Mouse (Mus musculus) forebrain, embryonic 16.5 days (tissue): Measurements from ENCODE around the gene Treh. TPM values are rescaled to one million over a fixed set of nuclear protein-coding genes. Genes with fewer than 3 reads are reported as not detected.
"Not testable (repeated sequence)": the region's sequence is repeated elsewhere in the genome, so short reads cannot be mapped to it uniquely, and the experiment has no call there.

Experiments used
- ATAC-seq: fragments of 200-750 bp; cut with Nextera tagmentation; 2 replicates; pipeline ENCODE4 v1.8.0; 2017; ENCODE audit warnings: mild to moderate bottlenecking, moderate library complexity
- H3K27ac ChIP-seq: fragments of 300-500 bp; sonication (generic); 2 replicates; pipeline ENCODE4 v1.5.1; 2014; ENCODE audit warnings: low read length, control low read depth
- H3K27me3 ChIP-seq: fragments of 300-500 bp; sonication (generic); replicated peaks from 2 replicates; pipeline ENCODE4 v1.6.1; 2014; ENCODE audit warnings: low read length; ENCODE audit not compliant: control insufficient read depth, insufficient read depth
- H3K36me3 ChIP-seq: fragments of 300-500 bp; sonication (generic); 2 replicates; pipeline ENCODE4 v1.6.1; 2014; ENCODE audit not compliant: control insufficient read depth, insufficient read depth
- H3K4me1 ChIP-seq: fragments of 300-500 bp; sonication (generic); replicated peaks from 2 replicates; pipeline ENCODE4 v1.6.1; 2014; ENCODE audit warnings: low read length; ENCODE audit not compliant: control insufficient read depth, insufficient read depth
- H3K4me2 ChIP-seq: fragments of 300-500 bp; sonication (generic); 2 replicates; pipeline ENCODE4 v1.6.1; 2014; ENCODE audit warnings: mild to moderate bottlenecking, low read length, control low read depth
- H3K4me3 ChIP-seq: fragments of 300-500 bp; sonication (generic); replicated peaks from 2 replicates; pipeline ENCODE4 v1.5.1; 2014; ENCODE audit warnings: mild to moderate bottlenecking, low read length, control low read depth
- H3K9ac ChIP-seq: fragments of 300-500 bp; sonication (generic); replicated peaks from 2 replicates; pipeline ENCODE4 v1.6.1; 2014; ENCODE audit warnings: low read depth, low read length, control low read depth
- H3K9me3 ChIP-seq: fragments of 300-500 bp; sonication (generic); 2 replicates; pipeline ENCODE4 v1.6.1; 2016; ENCODE audit warnings: low read length; ENCODE audit not compliant: control insufficient read depth
- WGBS: fragments of 180-500 bp; shearing (Covaris S2); extraction: QIAGEN DNeasy Blood & Tissue Kit; methylation state at CpG from one replicate; pipeline ENCODE4 v1.1.7; 2014; 5-methylcytosine and 5-hydroxymethylcytosine counted together
- polyA plus RNA-seq: library from polyadenylated mRNA; unstranded; fragments of >200 nt; fragmentation: Nextera tagmentation; extraction: Ambion mirVana; gene quantifications from 2 replicates; pipeline ENCODE4 v1.2.1, GENCODE M21; 2015

Gene Treh
- polyA plus RNA-seq, result not detected in 2 replicates

DNA sequence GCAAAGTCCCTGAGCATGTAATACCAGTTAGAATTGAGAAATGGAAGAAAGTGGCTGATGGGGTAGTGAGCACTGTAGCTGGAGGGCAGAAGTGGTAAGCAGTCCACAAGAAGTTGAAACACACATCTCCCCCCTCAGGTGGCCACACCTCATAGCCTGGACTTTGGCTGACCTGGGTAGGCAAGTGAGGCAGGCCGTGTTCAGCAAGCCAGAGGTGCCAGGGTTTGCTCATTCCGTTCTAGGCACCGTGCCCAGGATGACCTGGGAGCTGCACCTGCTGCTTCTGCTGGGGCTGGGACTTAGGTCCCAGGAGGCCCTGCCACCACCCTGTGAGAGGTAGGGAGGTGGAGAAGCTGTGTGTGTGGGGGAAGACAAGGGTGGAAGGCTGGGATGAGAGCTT is at the start of gene Treh:
Gene Treh, plus strand, starts transcription at position 229 of the 400 bp plus-strand sequence.
- WGBS, result 88% methylated on average over 3 of the region's 3 CpGs

DNA sequence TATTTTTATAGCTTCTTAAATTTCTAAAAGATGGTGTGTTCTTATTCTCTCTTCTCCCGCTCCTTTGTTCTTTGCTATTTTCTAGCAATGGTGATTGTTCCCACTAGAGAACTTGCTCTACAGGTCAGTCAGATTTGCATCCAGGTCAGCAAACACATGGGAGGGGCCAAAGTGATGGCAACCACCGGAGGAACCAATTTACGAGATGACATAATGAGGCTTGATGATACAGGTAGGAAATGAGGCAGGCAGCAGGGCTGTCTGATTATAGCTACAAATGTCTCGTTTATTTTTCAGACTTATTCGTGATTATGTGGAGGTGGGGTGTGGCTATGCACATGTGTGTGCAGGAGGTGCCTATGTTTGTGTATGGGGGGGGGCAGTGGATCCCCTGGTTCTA is 48.6 kb upstream of the Treh start:
- 66% methylated on average over 5 of the region's 5 CpGs for WGBS
- Histone ChIP-seq H3K4me1 (no peaks in the 10 kb centered on the region; the same call in 1 of the 2 replicates), H3K4me3 (no peak overlapping the region), H3K9ac (no peak overlapping the region), H3K36me3 (peaks cover 26% of the 10 kb centered on the region), H3K27ac (no peak overlapping the region), H3K27me3 (no peaks in the 10 kb centered on the region), H3K9me3 (no peaks in the 10 kb centered on the region), H3K4me2 (no peak overlapping the region)
- ATAC-seq, result no peak

More for the DNA sequence above, at the start of gene Treh:
- no peak within 1 kb of the TSS for H3K4me2 ChIP-seq
- no peaks in the 10 kb centered on the region for H3K9me3 ChIP-seq
- no peaks in the 10 kb centered on the region for H3K4me1 ChIP-seq
- no peaks in the 10 kb centered on the region for H3K36me3 ChIP-seq
- H3K4me3 ChIP-seq, result no peak within 1 kb of the TSS
- no peaks in the 10 kb centered on the region for H3K27me3 ChIP-seq
- no peak within 1 kb of the TSS for H3K27ac ChIP-seq
- no peak within 1 kb of the TSS for H3K9ac ChIP-seq
- ATAC-seq, result no peak

DNA sequence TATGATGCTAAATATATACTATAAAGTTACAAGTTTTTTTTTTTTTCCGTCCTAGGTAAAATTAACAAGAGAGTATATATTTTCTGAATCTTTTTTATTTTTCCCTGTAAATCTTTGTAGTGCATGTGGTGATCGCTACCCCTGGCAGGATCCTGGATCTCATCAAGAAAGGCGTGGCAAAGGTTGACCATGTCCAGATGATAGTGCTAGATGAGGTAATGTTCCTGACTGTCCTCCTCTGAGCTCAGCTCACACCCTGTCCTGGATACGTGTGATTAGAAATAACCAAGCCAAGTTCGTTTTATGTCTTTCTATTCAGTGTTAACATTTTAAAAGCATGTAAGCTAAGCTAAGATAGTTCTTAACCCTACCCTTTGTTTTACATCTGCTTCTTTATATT is 46.8 kb upstream of the Treh start:
- H3K4me1 ChIP-seq, result no peaks in the 10 kb centered on the region
- no peak overlapping the region for H3K27ac ChIP-seq
- peaks cover 40% of the 10 kb centered on the region for H3K36me3 ChIP-seq
- no peaks in the 10 kb centered on the region for H3K27me3 ChIP-seq
- no peak overlapping the region for H3K4me3 ChIP-seq
- no peak overlapping the region for H3K9ac ChIP-seq
- no peak overlapping the region for H3K4me2 ChIP-seq
- ATAC-seq, result no peak
- WGBS, result 89% methylated on average over 5 of the region's 5 CpGs
- H3K9me3 ChIP-seq, result no peaks in the 10 kb centered on the region

DNA sequence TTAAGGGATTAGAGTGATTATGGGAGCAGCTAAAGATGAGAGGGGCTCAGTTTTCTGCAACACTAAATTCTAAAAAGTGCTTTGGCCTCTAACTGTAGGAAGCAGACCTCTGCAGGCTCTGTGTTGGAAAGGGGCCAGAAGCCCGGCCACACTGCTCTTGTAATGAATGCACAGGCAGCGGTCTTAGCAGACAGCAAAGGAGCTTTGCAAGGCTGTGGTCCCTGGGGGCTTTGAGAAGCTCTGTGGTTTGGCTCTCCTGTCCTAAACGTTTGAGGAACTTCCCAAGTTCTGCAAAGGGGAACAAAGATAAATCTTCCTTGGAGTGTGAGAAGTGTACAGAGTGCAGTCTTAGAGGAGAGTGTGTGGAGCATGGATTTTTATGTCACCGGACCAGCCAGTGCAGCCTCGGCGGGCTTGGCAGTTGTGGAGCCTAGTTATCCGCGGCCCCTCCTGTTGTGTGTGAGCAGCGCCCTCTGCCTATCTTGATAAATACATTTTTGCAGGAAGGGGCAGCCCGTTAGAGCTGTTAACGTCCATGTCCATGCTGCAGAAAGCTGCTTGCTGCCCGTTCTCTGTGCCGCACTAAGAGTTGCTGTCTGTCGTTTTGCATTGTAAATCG is 35.4 kb upstream of the Treh start:
- no peaks in the 10 kb centered on the region for H3K27me3 ChIP-seq
- no peak for ATAC-seq
- H3K36me3 ChIP-seq, result peaks cover 35% of the 10 kb centered on the region
- no peak overlapping the region for H3K9ac ChIP-seq
- 57% methylated on average over 15 of the region's 15 CpGs for WGBS
- peaks cover 3% of the 10 kb centered on the region; the same call in 1 of the 2 replicates for H3K4me1 ChIP-seq
- H3K4me3 ChIP-seq, result no peak overlapping the region
- H3K9me3 ChIP-seq, result no peaks in the 10 kb centered on the region
- H3K27ac ChIP-seq, result no peak overlapping the region
- H3K4me2 ChIP-seq, result no peak overlapping the region

DNA sequence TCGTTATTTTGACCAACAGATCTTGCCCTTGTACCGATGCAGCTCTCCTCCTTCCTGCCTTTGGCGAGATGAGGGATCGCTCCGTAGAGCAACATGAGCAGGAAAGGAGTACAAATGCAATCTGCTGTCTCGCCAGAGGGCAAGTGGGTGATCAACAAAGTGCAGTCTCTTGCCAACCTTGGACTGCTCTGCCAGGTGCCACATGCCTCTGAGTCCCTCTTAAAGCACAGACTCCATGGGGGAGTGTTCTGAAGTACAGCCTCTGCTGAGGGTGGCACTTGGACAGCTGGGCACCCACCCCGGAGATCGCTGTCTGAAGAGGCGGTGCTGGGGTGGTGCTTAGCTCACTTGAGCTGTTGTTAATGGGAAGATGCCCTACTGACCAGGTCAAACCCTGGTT is 34.3 kb upstream of the Treh start:
- not testable (repeated sequence) for H3K27me3 ChIP-seq, H3K4me1 ChIP-seq, H3K4me2 ChIP-seq, H3K9me3 ChIP-seq, H3K4me3 ChIP-seq, H3K27ac ChIP-seq, ATAC-seq, H3K9ac ChIP-seq
- 88% methylated on average over 9 of the region's 9 CpGs for WGBS
- peaks cover 31% of the 10 kb centered on the region for H3K36me3 ChIP-seq

DNA sequence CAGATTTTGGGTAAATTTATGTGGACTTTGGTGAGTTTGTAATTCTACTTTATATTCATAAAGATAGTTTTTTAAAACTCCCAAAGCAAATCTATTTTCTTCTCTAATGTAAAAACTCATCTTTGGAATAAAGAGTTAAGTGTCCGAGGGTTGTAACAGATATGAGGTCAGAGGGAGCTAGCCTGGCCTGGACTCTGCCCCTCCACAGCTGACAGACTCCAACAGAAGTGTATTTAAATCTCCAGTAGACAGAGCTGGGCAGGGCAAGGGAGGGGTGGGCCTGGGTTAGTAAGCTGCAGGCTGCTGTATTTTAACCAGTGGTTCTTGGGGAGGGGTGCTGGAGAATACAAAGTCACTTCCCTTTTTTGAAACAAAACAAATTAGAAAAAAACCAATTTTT is 33.0 kb upstream of the Treh start:
- WGBS, result 81% methylated on average over 1 of the region's 1 CpGs
- H3K36me3 ChIP-seq, result peaks cover 20% of the 10 kb centered on the region
- not testable (repeated sequence) for ATAC-seq

DNA sequence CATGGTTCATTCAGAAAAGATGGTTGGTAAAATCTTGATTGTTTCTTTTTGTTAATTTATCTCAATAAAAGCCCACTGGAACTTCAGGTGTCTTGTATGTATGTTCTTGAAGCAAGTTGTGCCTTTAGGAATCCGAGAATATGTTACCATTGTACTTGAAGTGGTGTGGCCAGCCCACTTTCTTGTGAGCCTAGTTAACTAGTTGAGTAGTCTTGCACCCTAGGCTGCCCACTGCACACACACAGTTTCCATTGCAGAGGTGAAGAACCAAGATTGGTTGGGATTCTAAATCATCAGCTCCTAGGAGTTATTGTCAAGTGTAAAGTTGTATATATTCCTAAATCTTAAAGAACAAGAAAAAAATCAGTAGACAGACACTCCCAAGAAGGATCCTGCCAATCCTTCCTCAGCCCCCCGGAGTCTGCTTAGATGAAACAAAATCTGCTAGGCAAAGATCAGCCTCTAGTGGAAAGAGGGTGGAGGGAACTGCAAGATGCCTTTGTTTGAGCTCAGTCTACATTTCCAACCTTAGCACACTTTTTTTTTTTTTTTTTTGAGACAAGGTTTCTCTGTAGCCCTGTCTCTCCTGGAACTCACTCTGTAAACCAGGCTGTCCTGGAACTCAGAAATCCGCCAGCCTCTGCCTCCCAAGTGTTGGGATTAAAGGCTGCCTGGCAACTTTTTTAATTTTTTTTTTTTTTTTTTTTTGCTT is 32.2 kb upstream of the Treh start:
- H3K9ac ChIP-seq, result no peak overlapping the region
- no peaks in the 10 kb centered on the region for H3K27me3 ChIP-seq
- H3K27ac ChIP-seq, result no peak overlapping the region
- no peaks in the 10 kb centered on the region for H3K9me3 ChIP-seq
- 81% methylated on average over 3 of the region's 3 CpGs for WGBS
- no peak overlapping the region for H3K4me3 ChIP-seq
- H3K4me2 ChIP-seq, result no peak overlapping the region
- H3K4me1 ChIP-seq, result peaks cover 3% of the 10 kb centered on the region; the same call in 1 of the 2 replicates
- peaks cover 14% of the 10 kb centered on the region for H3K36me3 ChIP-seq
- no peak for ATAC-seq

More for the DNA sequence above, 33.0 kb upstream of the Treh start:
- not testable (repeated sequence) for H3K4me3 ChIP-seq, H3K9me3 ChIP-seq, H3K27me3 ChIP-seq, H3K9ac ChIP-seq, H3K27ac ChIP-seq, H3K4me2 ChIP-seq, H3K4me1 ChIP-seq

DNA sequence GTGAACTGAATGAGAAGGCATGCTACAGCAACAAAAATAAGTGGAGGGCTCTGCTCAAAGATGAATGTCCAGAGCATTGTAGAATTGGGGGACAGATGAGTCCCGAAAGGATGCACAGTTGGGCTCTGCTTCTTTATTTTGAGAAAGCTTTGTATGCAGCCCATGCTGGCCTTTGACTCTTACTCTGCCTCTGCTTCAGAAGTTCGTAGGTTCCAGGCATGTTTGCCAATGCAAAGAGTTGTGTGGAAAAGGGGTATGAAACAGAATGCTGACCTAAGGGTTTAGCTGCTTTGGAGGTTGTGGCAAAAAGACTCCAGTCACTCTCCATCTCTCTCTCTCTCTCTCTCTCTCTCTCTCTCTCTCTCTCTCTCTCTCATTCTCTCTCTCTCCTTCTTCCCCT is 31.4 kb upstream of the Treh start:
- ATAC-seq, result no peak
- H3K9ac ChIP-seq, result no peak overlapping the region
- H3K4me3 ChIP-seq, result no peak overlapping the region
- H3K4me1 ChIP-seq, result peaks cover 3% of the 10 kb centered on the region; the same call in 1 of the 2 replicates
- 94% methylated on average over 2 of the region's 2 CpGs for WGBS
- no peaks in the 10 kb centered on the region for H3K27me3 ChIP-seq
- H3K36me3 ChIP-seq, result peaks cover 9% of the 10 kb centered on the region
- H3K9me3 ChIP-seq, result no peaks in the 10 kb centered on the region
- H3K4me2 ChIP-seq, result no peak overlapping the region
- no peak overlapping the region for H3K27ac ChIP-seq

DNA sequence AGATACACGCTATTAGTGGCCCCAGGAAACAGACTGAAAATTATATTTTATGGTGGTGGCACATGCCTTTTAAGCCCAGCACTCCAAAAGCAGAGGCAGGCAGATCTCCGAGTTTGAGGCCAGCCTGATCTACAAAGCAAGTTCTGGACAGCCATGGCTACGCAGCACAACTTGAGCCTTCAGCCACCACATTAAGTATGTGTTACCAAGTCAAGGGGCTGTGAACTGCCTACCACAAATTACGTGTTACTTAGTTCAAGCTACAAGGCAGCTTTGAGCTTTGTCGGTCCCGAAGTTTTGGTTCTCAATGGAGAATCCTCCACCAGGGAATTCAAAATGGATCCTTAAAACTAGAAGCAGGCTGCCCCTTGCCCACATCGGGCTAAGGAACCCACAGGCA is 29.9 kb upstream of the Treh start:
- no peak for ATAC-seq
- no peaks in the 10 kb centered on the region for H3K4me1 ChIP-seq
- H3K27ac ChIP-seq, result no peak overlapping the region
- 94% methylated on average over 7 of the region's 7 CpGs for WGBS
- H3K36me3 ChIP-seq, result 0 out of 2 replicates have a peak, but pooled peaks cover 6% of the 10 kb centered on the region
- H3K27me3 ChIP-seq, result no peaks in the 10 kb centered on the region
- no peak overlapping the region for H3K4me3 ChIP-seq
- H3K9ac ChIP-seq, result no peak overlapping the region
- H3K4me2 ChIP-seq, result no peak overlapping the region
- H3K9me3 ChIP-seq, result no peaks in the 10 kb centered on the region
